Mouse (Mus musculus) embryonic facial prominence, embryonic 11.5 days (tissue): ENCODE measurements at regions not wholly inside any gene's neighbourhood (a gene's known extent, or its start where the extent isn't known, plus 50 kb on each side); places are given as distances from the start of the nearest gene placed in this dataset.

Experiments used
- ATAC-seq: fragments of 200-750 bp; cut with Nextera tagmentation; replicated peaks from 2 replicates; pipeline ENCODE4 v1.8.0; 2017; ENCODE audit warnings: low read depth; ENCODE audit not compliant: insufficient number of reproducible peaks, low FRiP score, low TSS enrichment
- DNase-seq: peaks from one replicate; pipeline ENCODE4 v3.0.0-alpha.2; 2015; ENCODE audit warnings: low spot score
- H3K27ac ChIP-seq: fragments of 300-500 bp; sonication (generic); replicated peaks from 2 replicates; pipeline ENCODE4 v1.5.1; 2014; ENCODE audit warnings: mild to moderate bottlenecking, low read depth, low read length, control low read depth
- H3K27me3 ChIP-seq: fragments of 300-500 bp; sonication (generic); 2 replicates; pipeline ENCODE4 v1.6.1; 2014; ENCODE audit warnings: mild to moderate bottlenecking, low read length, moderate library complexity, mixed read lengths; ENCODE audit not compliant: control insufficient read depth, insufficient read depth
- H3K36me3 ChIP-seq: fragments of 300-500 bp; sonication (generic); replicated peaks from 2 replicates; pipeline ENCODE4 v1.6.1; 2014; ENCODE audit warnings: low read depth, mild to moderate bottlenecking, low read length, moderate library complexity, mixed read lengths; ENCODE audit not compliant: control insufficient read depth, insufficient read depth
- H3K4me1 ChIP-seq: fragments of 300-500 bp; sonication (generic); 2 replicates; pipeline ENCODE4 v1.6.1; 2014; ENCODE audit warnings: low read length, mixed read lengths; ENCODE audit not compliant: control insufficient read depth, insufficient read depth
- H3K4me2 ChIP-seq: fragments of 300-500 bp; sonication (generic); 2 replicates; pipeline ENCODE4 v1.6.1; 2014; ENCODE audit warnings: low read depth, mild to moderate bottlenecking, control low read depth, low read length, moderate library complexity
- H3K4me3 ChIP-seq: fragments of 300-500 bp; sonication (generic); 2 replicates; pipeline ENCODE4 v1.5.1; 2014; ENCODE audit warnings: low read depth, low read length, control low read depth
- H3K9ac ChIP-seq: fragments of 300-500 bp; sonication (generic); replicated peaks from 2 replicates; pipeline ENCODE4 v1.6.1; 2014; ENCODE audit warnings: mild to moderate bottlenecking, control low read depth, low read length
- H3K9me3 ChIP-seq: fragments of 300-500 bp; sonication (generic); replicated peaks from 2 replicates; pipeline ENCODE4 v1.6.1; 2016; ENCODE audit warnings: mild to moderate bottlenecking, low read length, inconsistent platforms, mixed read lengths; ENCODE audit not compliant: control insufficient read depth
- WGBS: fragments of 180-500 bp; shearing (Covaris S2); extraction: QIAGEN DNeasy Blood & Tissue Kit; methylation state at CpG from one replicate; pipeline ENCODE4 v1.1.7; 2014; 5-methylcytosine and 5-hydroxymethylcytosine counted together

GRCm38 (mm10) chr11:32125586-32126310, 74.3 kb downstream of the Il9r start:
- Histone ChIP-seq H3K4me3 (no peak overlapping the region), H3K27me3 (no peaks in the 10 kb centered on the region), H3K4me1 (no peaks in the 10 kb centered on the region), H3K9ac (no peak overlapping the region), H3K4me2 (no peak overlapping the region), H3K27ac (no peak overlapping the region), H3K9me3 (no peaks in the 10 kb centered on the region), H3K36me3 (no peaks in the 10 kb centered on the region)
- 42% methylated on average over 11 of the region's 11 CpGs for WGBS
- ATAC-seq: no peak
- DNase-seq: peak; percentile 37

GRCm38 (mm10) chr11:32120596-32120995, 79.5 kb downstream of the Il9r start:
- no peaks in the 10 kb centered on the region for H3K4me1 ChIP-seq
- WGBS: 68% methylated on average over 3 of the region's 3 CpGs
- no peaks in the 10 kb centered on the region for H3K9me3 ChIP-seq
- H3K36me3 ChIP-seq: no peaks in the 10 kb centered on the region
- H3K9ac ChIP-seq: no peak overlapping the region
- H3K4me2 ChIP-seq: no peak overlapping the region
- no peak overlapping the region for H3K27ac ChIP-seq
- DNase-seq: no peak
- no peaks in the 10 kb centered on the region for H3K27me3 ChIP-seq
- no peak for ATAC-seq
- no peak overlapping the region for H3K4me3 ChIP-seq

- Histone ChIP-seq H3K4me2 (no peak overlapping the region), H3K27ac (no peak overlapping the region), H3K9me3 (no peaks in the 10 kb centered on the region; the same call in 1 of the 2 replicates), H3K9ac (no peak overlapping the region), H3K4me1 (no peaks in the 10 kb centered on the region), H3K27me3 (no peaks in the 10 kb centered on the region), H3K36me3 (no peaks in the 10 kb centered on the region), H3K4me3 (no peak overlapping the region)
- 32% methylated on average over 14 of the region's 14 CpGs for WGBS
- DNase-seq (peak; percentile 31), ATAC-seq (0 out of 2 replicates have a peak, but pooled peaks have one; percentile 73)
These were observed 81.0 kb downstream of the Il9r start for GRCm38 (mm10) chr11:32118844-32119629.

GRCm38 (mm10) chr11:32117930-32118329, 82.1 kb downstream of the Il9r start:
- Histone ChIP-seq H3K9me3 (no peaks in the 10 kb centered on the region; the same call in 1 of the 2 replicates), H3K27ac (no peak overlapping the region), H3K4me3 (no peak overlapping the region), H3K4me1 (peaks cover 2% of the 10 kb centered on the region; the same call in 1 of the 2 replicates), H3K36me3 (no peaks in the 10 kb centered on the region), H3K9ac (no peak overlapping the region), H3K27me3 (no peaks in the 10 kb centered on the region), H3K4me2 (no peak overlapping the region)
- WGBS: 50% methylated on average over 2 of the region's 2 CpGs
- no peak for ATAC-seq
- DNase-seq: no peak

- Histone ChIP-seq H3K4me1 (peaks cover 2% of the 10 kb centered on the region; the same call in 1 of the 2 replicates), H3K9ac (no peak overlapping the region), H3K4me2 (no peak overlapping the region), H3K4me3 (no peak overlapping the region), H3K27ac (no peak overlapping the region), H3K9me3 (no peaks in the 10 kb centered on the region; the same call in 1 of the 2 replicates), H3K27me3 (no peaks in the 10 kb centered on the region), H3K36me3 (no peaks in the 10 kb centered on the region)
- 31% methylated on average over 2 of the region's 2 CpGs for WGBS
- peak; percentile 78 for ATAC-seq
- DNase-seq: peak; percentile 79
These were observed 86.8 kb downstream of the Il9r start for GRCm38 (mm10) chr11:32113118-32113826.

- Histone ChIP-seq H3K27ac (no peak overlapping the region), H3K4me1 (peaks cover 2% of the 10 kb centered on the region; the same call in 1 of the 2 replicates), H3K9ac (no peak overlapping the region), H3K9me3 (no peaks in the 10 kb centered on the region; the same call in 1 of the 2 replicates), H3K4me3 (no peak overlapping the region), H3K4me2 (no peak overlapping the region), H3K27me3 (no peaks in the 10 kb centered on the region), H3K36me3 (no peaks in the 10 kb centered on the region)
- DNase-seq (no peak), ATAC-seq (no peak)
- WGBS: 27% methylated on average over 5 of the region's 5 CpGs
These were observed 87.6 kb downstream of the Il9r start for GRCm38 (mm10) chr11:32112521-32112920.

- DNase-seq (no peak), ATAC-seq (no peak)
- Histone ChIP-seq H3K9ac (no peak overlapping the region), H3K27ac (no peak overlapping the region), H3K4me2 (no peak overlapping the region), H3K4me3 (no peak overlapping the region), H3K9me3 (no peaks in the 10 kb centered on the region; the same call in 1 of the 2 replicates), H3K36me3 (no peaks in the 10 kb centered on the region), H3K27me3 (no peaks in the 10 kb centered on the region), H3K4me1 (peaks cover 2% of the 10 kb centered on the region; the same call in 1 of the 2 replicates)
- 46% methylated on average over 3 of the region's 3 CpGs for WGBS
These were observed 88.2 kb downstream of the Il9r start for GRCm38 (mm10) chr11:32111841-32112240.
